Mouse (Mus musculus) liver (tissue): ENCODE measurements around the gene Dlx4.

Experiments
- DNase-seq: peaks from one replicate; pipeline ENCODE4 v3.0.0-alpha.2; 2020; ENCODE audit warnings: mixed read lengths

The Dlx4 gene

GRCm38 (mm10) chr11:95142258-95142657, 3.8 kb downstream of the Dlx4 start:
- DNase-seq = no peak

GRCm38 (mm10) chr11:95139871-95140270, 6.2 kb downstream of the Dlx4 start:
- DNase-seq = no peak

GRCm38 (mm10) chr11:95137281-95137680, 8.8 kb downstream of the Dlx4 start:
- no peak for DNase-seq

- DNase-seq = no peak
Observed at GRCm38 (mm10) chr11:95133321-95133720, 12.7 kb downstream of the Dlx4 start.

- DNase-seq = no peak
Observed at GRCm38 (mm10) chr11:95130668-95131252, 15.3 kb downstream of the Dlx4 start.

- DNase-seq = no peak
Observed at GRCm38 (mm10) chr11:95128359-95128758, 17.7 kb downstream of the Dlx4 start.

GRCm38 (mm10) chr11:95126272-95127245, 19.5 kb downstream of the Dlx4 start:
- peak; percentile 30 for DNase-seq

GRCm38 (mm10) chr11:95125366-95125948, 20.6 kb downstream of the Dlx4 start:
- DNase-seq = no peak

- DNase-seq = no peak
Observed at GRCm38 (mm10) chr11:95122100-95122489, 24.0 kb downstream of the Dlx4 start.

- no peak for DNase-seq
Observed at GRCm38 (mm10) chr11:95121161-95122099, 24.6 kb downstream of the Dlx4 start.

GRCm38 (mm10) chr11:95120633-95121020, 25.4 kb downstream of the Dlx4 start:
- no peak for DNase-seq

- peak; percentile 29 for DNase-seq
Observed at GRCm38 (mm10) chr11:95119990-95120632, 26.0 kb downstream of the Dlx4 start, which contains the start of gene Dlx3. Gene Dlx3 (plus strand): TSS chr11:95120119.

GRCm38 (mm10) chr11:95118505-95118904, 27.6 kb downstream of the Dlx4 start:
- DNase-seq = peak; percentile 58

GRCm38 (mm10) chr11:95117030-95117429, 29.0 kb downstream of the Dlx4 start:
- peak; percentile 59 for DNase-seq

GRCm38 (mm10) chr11:95110081-95110480, 36.0 kb downstream of the Dlx4 start:
- DNase-seq = no peak

- DNase-seq = no peak
Observed at GRCm38 (mm10) chr11:95109000-95109399, 37.1 kb downstream of the Dlx4 start.

- DNase-seq = peak; percentile 69
Observed at GRCm38 (mm10) chr11:95106440-95107236, 39.4 kb downstream of the Dlx4 start.

- no peak for DNase-seq
Observed at GRCm38 (mm10) chr11:95105274-95105874, 40.7 kb downstream of the Dlx4 start.

GRCm38 (mm10) chr11:95104266-95104665, 41.8 kb downstream of the Dlx4 start:
- DNase-seq = no peak

- no peak for DNase-seq
Observed at GRCm38 (mm10) chr11:95102161-95102904, 43.7 kb downstream of the Dlx4 start.
